8 mouse cellular contexts compared by ENCODE assay signal in the genomic region with DNA sequence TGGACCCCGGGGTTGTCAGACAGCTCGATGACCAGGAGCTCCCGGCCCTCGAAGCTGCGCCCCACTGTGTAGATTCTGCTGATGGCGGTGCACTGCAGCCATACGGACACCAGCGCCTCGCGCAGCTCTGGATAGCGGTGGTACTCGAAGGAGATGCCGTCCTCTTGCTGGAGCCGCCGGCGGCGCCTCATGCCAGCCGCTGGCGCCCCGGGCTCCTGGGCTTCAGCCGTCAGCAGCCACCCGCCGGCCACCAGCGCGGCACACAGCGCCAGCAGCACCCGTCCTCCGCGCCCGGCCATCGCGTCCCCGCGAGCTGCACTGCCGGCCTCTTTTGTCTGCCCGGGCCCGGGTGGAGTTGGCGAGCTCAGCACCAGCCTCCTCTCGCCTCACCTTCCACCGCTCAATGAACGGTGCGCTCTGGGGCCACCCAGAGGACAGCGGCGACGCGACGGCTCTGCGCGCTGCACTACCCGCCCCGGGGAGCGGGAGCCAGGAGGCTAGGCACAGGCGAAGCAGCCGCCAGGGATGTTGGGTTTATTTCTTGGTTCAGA. TPM values are rescaled to one million over a fixed set of nuclear protein-coding genes. Genes with fewer than 3 reads are reported as not detected.
DNase-seq lines count a peak whose midpoint lies in the region; ATAC-seq and TF ChIP-seq lines count a peak whose summit lies in the region.

TSS of gene Cpe (minus strand) at position 404 of the 551 bp plus-strand sequence.

- H3K27ac ChIP-seq in hindbrain, postnatal 0 days, result peak within 1 kb of the TSS; percentile 99

- peak; percentile 98 for ATAC-seq in hindbrain, postnatal 0 days

- H3K4me2 ChIP-seq in hindbrain, postnatal 0 days (ENCODE audit: low read depth, low read length), result peak within 1 kb of the TSS; percentile 65

- peaks cover 10% of the 10 kb centered on the region; the same call in 1 of the 2 replicates for H3K4me1 ChIP-seq in hindbrain, postnatal 0 days (ENCODE audit: insufficient read depth, low read length)

- H3K36me3 ChIP-seq in hindbrain, postnatal 0 days (ENCODE audit: insufficient read depth, low read length), result no peaks in the 10 kb centered on the region

- peak; percentile 77 for TF ChIP-seq CTCF in hindbrain, postnatal 0 days (IDR thresholded peaks at IDR 0.05; ENCODE audit: low read depth)

- no peaks in the 10 kb centered on the region for H3K27me3 ChIP-seq in hindbrain, postnatal 0 days (ENCODE audit: insufficient read depth, low read length)

- DNase-seq in adrenal gland, adult (ENCODE audit: inconsistent age in 2 of 2, low spot score in 1 of 2), result peak; percentile 93 to 97
- peak; percentile 93 for DNase-seq in embryo, embryonic 10 days (ENCODE audit: low spot score)
- DNase-seq in gastrocnemius, postnatal 14 days, result peak; percentile 84
- peak; percentile 94 for DNase-seq in hindbrain, postnatal 0 days (ENCODE audit: low spot score)
- peak; percentile 84 for DNase-seq in left cerebral cortex, adult 11 months (ENCODE audit: low spot score)
- peak; percentile 54 for DNase-seq in lung, postnatal 14 days
- peak; percentile 73 for DNase-seq in retina, postnatal 7 days (ENCODE audit: low read depth, low spot score)
- DNase-seq in urinary bladder, postnatal 25 days (ENCODE audit: low spot score), result peak; percentile 60

- peak within 1 kb of the TSS; percentile 97 for H3K9ac ChIP-seq in hindbrain, postnatal 0 days (replicated peaks; ENCODE audit: low read length)

- no peaks in the 10 kb centered on the region for H3K9me3 ChIP-seq in hindbrain, postnatal 0 days (ENCODE audit: low read length)

- peak within 1 kb of the TSS; percentile 81 for H3K4me3 ChIP-seq in hindbrain, postnatal 0 days (ENCODE audit: low read length)

- intact Hi-C loops in gastrocnemius, postnatal 14 days (cut with DNase I; ENCODE audit: low total_unique reads), result no loop called here

- 1% methylated on average over 54 of the region's 54 CpGs for WGBS in hindbrain, postnatal 0 days

RNA-seq across cellular contexts. Expression of gene Cpe, which starts in this region (rescaled TPM):
- total RNA-seq in gastrocnemius, postnatal 14 days (2021), result 100 to 1,000 TPM; 139 to 156 TPM
- 614 and 704 TPM in 2 replicates for total RNA-seq in hindbrain, postnatal 0 days (2014; rRNA removed)
- 1,088 and 1,129 TPM in 2 replicates for polyA plus RNA-seq in hindbrain, postnatal 0 days (2015; fragmentation: Nextera tagmentation; extraction: Ambion mirVana)

Comparison
In these comparisons a context has a peak if more than half of its experiments do, and no peak if none do; other contexts are left out.
1. Peak in every context shown above with its lines: DNase-seq, ATAC-seq, H3K4me3 ChIP-seq and H3K27ac ChIP-seq.